Mouse (Mus musculus) megakaryocyte progenitor cell, adult 5-6 weeks (primary cell): Measurements from ENCODE around the gene Tlk1. TPM values are rescaled to one million over a fixed set of nuclear protein-coding genes. Genes with fewer than 3 reads are reported as not detected.

Source experiments
- ATAC-seq: replicated peaks from 2 replicates; pipeline ENCODE4 v1.8.0; 2016; ENCODE audit warnings: mild to moderate bottlenecking, moderate TSS enrichment, inconsistent platforms; ENCODE audit not compliant: poor library complexity
- total RNA-seq, 2 experiments: library from RNA; stranded (forward) in 1 of 2; stranded (reverse) in 1 of 2; fragments of 157-497, 149-512 nt in 1 of 2; fragments of 200-1000 nt in 1 of 2; gene quantifications; 2 replicates each; pipeline versions ENCODE4 v1.2.3 to v1.2.4; 2015 to 2017

The Tlk1 gene
- total RNA-seq, 2 experiments from 2014 or later = 41.5 to 80.6 TPM

GRCm38 (mm10) chr2:70800396-70800795 is 25.1 kb downstream of the Tlk1 start:
- ATAC-seq = no peak

- no peak for ATAC-seq
Measured at GRCm38 (mm10) chr2:70793276-70793675, 32.3 kb downstream of the Tlk1 start.

DNA sequence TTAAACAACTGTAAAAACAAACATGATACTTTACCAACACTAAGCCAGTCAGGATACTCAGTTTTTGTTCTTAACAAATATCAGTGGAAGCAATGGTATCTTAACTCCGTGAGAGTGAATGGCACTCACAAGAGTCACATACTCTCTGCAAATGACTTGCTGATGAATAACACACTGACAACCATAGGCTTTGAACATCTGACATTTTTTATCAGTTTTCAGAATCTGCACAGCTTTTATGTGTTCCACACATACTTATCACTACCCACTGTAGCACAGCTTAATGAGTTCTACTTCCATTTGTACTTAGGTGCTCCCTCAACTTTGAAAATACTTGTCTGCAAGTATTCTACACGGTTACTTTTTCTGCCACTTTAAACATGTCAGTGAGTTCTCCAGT is 35.3 kb downstream of the Tlk1 start:
- ATAC-seq = no peak

DNA sequence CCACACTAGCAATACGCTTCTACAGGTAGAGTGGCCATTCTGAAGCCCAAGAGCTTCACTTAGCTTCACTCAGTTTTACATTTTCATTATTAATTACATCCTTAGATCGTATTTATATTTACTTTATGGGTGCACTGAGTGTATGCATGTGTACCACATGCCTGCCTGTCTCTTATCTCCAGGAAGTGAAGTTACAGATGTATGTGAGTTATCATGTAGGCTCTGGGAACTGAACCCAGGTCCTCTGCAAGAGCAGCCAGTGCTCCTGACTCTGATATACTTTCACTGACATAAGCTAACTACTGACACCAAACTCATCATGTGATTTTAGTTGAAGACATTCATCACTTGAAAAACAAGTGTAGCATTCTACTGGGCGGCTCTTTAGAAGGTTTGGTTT is 36.2 kb downstream of the Tlk1 start:
- ATAC-seq = no peak

DNA sequence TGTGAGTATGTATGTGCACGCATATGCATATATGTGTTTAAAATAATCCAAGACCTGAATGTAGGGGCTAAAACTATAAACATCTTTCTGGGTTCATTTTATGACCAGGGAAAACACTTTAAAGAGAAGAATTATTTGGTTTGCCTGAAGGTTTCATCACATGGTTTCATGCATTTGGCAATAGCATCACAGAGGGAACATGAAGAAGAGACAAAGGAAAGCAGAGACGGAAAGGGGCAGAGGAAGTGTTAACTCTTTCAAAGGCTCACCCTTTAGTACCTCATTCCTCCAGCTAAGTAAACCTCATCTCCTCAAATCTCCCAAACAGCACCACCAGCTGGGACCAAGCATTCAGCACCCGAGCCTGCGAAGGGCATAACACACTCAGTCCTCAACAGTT is 41.1 kb downstream of the Tlk1 start:
- no peak for ATAC-seq

- ATAC-seq = no peak
Measured at GRCm38 (mm10) chr2:70783504-70783903, 42.0 kb downstream of the Tlk1 start.

- ATAC-seq = peak; percentile 88
Measured at GRCm38 (mm10) chr2:70779634-70780033, 45.9 kb downstream of the Tlk1 start.

- ATAC-seq = no peak
Measured at GRCm38 (mm10) chr2:70776744-70777143, 48.8 kb downstream of the Tlk1 start.

GRCm38 (mm10) chr2:70764734-70765133 is 60.8 kb downstream of the Tlk1 start:
- ATAC-seq = no peak

DNA sequence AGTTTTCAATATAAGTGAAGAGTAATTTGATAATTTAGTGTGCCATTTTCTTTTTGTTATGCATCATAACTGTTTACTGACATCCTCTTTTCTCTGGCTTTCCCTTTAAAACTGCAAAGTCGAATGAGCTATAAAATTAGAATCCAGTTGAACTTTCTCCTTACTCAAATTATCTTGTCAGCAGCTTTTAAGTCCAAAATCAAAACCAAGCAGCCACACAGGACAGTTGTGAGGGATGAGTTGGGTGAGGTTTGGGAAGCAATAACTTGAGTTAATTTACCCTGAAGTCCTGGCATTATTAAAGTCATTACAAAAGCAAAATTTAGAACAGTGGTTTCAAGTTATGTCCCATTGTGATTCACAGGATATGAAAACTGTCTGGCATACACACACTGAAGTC is 62.8 kb downstream of the Tlk1 start:
- no peak for ATAC-seq

- no peak for ATAC-seq
Measured at GRCm38 (mm10) chr2:70752149-70752548, 73.4 kb downstream of the Tlk1 start.

- ATAC-seq = no peak
Measured at GRCm38 (mm10) chr2:70751655-70752054, 73.9 kb downstream of the Tlk1 start.

- ATAC-seq = peak; percentile 54
Measured at GRCm38 (mm10) chr2:70742588-70742987, 82.9 kb downstream of the Tlk1 start.

DNA sequence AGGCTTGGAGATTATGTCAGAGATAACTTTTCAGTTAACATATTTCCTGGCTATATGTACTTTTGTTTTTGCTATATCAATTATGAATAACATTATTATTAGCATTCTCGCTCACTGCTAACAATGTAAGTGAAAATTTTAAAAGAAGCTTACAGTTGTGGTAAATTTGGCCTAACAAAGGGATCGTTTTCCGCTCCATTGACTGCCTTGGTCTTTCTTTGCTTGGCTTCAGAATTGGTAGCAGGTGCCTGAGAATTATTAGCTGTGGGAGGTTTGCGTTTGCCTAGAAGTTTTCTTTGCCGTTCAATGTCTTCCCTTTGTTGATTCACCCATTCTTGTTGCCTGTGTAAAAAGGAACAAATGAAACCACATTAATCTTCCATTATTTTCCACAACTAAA is 83.6 kb downstream of the Tlk1 start:
- ATAC-seq = no peak

GRCm38 (mm10) chr2:70736008-70736407 is 89.5 kb downstream of the Tlk1 start:
- ATAC-seq = no peak

- no peak for ATAC-seq
Measured at GRCm38 (mm10) chr2:70735534-70735933, 90.0 kb downstream of the Tlk1 start.

DNA sequence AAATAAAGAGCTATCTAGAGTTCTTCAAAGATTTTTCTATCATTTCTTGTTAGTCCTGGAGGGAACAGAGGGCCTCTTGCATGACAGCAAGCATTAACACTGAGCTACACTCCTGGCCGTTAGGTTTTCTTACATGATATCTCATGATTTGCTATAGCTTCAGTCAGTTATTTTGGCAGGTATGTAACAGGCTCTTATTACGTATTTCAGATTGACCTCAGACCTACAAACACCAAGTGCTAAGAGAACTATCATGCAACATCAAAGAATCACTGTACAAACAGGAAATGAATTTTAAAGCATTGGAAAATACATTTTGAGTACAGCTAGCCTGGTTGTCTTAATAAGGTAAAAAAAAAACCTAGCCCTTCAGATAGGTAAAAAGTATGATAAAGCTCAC is 98.4 kb downstream of the Tlk1 start:
- no peak for ATAC-seq

GRCm38 (mm10) chr2:70723610-70724243 is 101.8 kb downstream of the Tlk1 start:
- no peak for ATAC-seq

DNA sequence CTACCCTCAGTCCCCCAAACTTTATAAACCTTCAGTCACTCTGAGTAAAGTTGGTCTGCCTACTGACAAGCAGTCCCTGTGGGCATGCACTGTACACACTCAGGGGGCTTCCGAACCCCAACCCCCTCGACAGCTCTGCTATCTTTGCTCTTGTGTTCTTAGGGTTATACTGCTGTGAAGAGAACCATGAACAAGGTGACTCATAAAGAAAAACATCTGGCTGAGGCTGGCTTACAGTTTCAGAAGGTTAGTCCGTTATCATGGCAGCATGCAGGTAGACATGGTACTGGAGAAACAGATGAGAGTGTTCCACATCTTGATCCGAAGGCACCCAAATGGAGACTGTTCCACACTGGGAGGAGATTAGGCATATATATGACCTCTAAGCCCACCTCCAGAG is 114.7 kb downstream of the Tlk1 start:
- no peak for ATAC-seq

GRCm38 (mm10) chr2:70710236-70710635 is 115.3 kb downstream of the Tlk1 start:
- ATAC-seq = no peak

DNA sequence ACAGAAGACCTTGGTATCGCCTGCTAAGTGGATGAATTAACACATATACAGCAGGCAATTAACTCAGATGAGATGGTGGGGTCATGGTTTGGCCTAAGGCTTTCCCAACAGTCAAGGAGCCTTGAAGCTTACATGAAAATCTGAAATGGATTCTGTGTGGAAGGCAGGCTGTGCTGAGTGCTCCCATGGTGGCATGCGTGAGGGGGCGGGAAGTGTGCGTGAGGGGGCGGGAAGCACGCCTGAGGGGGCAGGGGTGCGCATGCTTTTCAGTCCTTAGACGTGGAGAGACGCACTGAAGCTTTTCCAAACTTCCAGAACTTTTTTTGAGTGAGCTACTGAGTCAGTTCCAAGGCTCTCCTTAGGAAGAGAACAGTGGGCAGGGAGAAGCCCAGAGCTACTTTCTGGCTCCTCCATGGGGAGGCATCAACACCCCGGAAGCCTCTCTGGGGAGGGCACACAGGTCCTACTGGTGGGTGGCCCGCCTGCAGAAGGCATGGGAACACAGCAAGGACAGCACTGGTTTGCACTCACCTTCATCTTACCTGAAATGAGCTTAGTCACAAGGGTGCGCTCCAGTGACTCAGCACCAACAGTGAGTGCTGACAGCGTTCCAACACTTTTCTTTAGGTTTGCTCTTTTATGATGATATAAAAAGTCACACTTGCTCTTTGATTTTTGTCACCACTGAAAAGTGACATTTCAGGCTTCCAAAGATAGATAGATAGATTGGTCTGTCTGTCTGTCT is 116.4 kb downstream of the Tlk1 start:
- ATAC-seq = no peak

- ATAC-seq = peak; percentile 30; the same call in 1 of the 2 replicates
Measured at GRCm38 (mm10) chr2:70702403-70702802, 123.1 kb downstream of the Tlk1 start.

DNA sequence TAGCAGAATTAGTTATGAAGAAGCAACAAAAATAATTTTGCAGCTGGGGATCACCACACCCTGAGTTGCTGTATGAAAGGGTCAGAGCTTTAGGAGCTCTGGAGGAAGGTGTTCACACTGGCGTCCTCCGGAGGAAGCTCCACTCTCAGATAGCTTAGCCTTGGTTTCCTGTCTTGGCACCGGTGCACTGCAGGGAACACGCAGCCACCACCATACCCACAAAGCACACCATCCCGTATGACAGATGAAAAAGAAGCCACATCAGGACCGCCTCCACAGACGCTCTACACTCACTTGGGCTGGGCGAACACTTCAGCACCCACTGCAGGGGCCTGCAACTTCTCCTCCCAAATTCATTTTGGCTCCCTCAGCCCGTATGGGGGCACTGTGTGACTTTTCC is 124.0 kb downstream of the Tlk1 start:
- ATAC-seq = peak; percentile 23
